In genomic region chr3:27196529-27196928, GRCm38 (mm10) we compare ENCODE assay signal across 20 mouse cellular contexts. TPM values are rescaled to one million over a fixed set of nuclear protein-coding genes. Genes with fewer than 3 reads are reported as not detected.
DNase-seq lines count a peak whose midpoint lies in the region; ATAC-seq lines count a peak whose summit lies in the region.
"Had no signal": no experiment of that assay in that cellular context is flagged by ENCODE, and none has a peak within 500 bp of the region (broad histone marks: within the 10 kb centered on the region; RNA-seq: fewer than 3 reads in every experiment).

No protein-coding gene starts in this region.

- WGBS in intestine, embryonic 15.5 days = 71% methylated on average over 1 of the region's 1 CpGs
- 67% methylated on average over 1 of the region's 1 CpGs for WGBS in intestine, embryonic 16.5 days
- WGBS in kidney, embryonic 16.5 days = 89% methylated on average over 1 of the region's 1 CpGs
- 70% methylated on average over 1 of the region's 1 CpGs for WGBS in heart, embryonic 11.5 days (ENCODE audit: insufficient replicate concordance)
- 89% methylated on average over 1 of the region's 1 CpGs for WGBS in limb, embryonic 10.5 days

- H3K4me2 ChIP-seq in intestine, embryonic 15.5 days (replicated peaks) = no peak overlapping the region
- H3K4me2 ChIP-seq in intestine, embryonic 16.5 days (ENCODE audit: low read depth, low read length) = no peak overlapping the region
- H3K4me2 ChIP-seq in kidney, embryonic 16.5 days (replicated peaks; ENCODE audit: low read depth, low read length) = no peak overlapping the region
- no peak overlapping the region for H3K4me2 ChIP-seq in heart, embryonic 11.5 days
- H3K4me2 ChIP-seq: forebrain, embryonic 13.5 days; heart, embryonic 13.5 days had no signal

- no peaks in the 10 kb centered on the region for H3K9me3 ChIP-seq in intestine, embryonic 15.5 days
- no peaks in the 10 kb centered on the region for H3K9me3 ChIP-seq in intestine, embryonic 16.5 days (ENCODE audit: control insufficient read depth, low read length)
- H3K9me3 ChIP-seq in kidney, embryonic 16.5 days (ENCODE audit: low read length) = no peaks in the 10 kb centered on the region
- H3K9me3 ChIP-seq in heart, embryonic 11.5 days (replicated peaks; ENCODE audit: control insufficient read depth, low read length) = no peaks in the 10 kb centered on the region
- no peaks in the 10 kb centered on the region for H3K9me3 ChIP-seq in limb, embryonic 10.5 days (replicated peaks)
- H3K9me3 ChIP-seq: embryonic facial prominence, embryonic 10.5 days; forebrain, embryonic 13.5 days; G1E; heart, embryonic 13.5 days had no signal

- peak; percentile 76 for ATAC-seq in intestine, embryonic 15.5 days
- peak; percentile 65 for ATAC-seq in intestine, embryonic 16.5 days
- 0 out of 2 replicates have a peak, but pooled peaks have one; percentile 57 for ATAC-seq in kidney, embryonic 16.5 days (ENCODE audit: low FRiP score, low TSS enrichment)
- no peak for ATAC-seq in heart, embryonic 11.5 days (replicated peaks; ENCODE audit: insufficient number of reproducible peaks, low FRiP score, low TSS enrichment)
- ATAC-seq: forebrain, embryonic 13.5 days; forebrain, postnatal 0 days had no signal

- H3K27ac ChIP-seq in intestine, embryonic 15.5 days = no peak overlapping the region
- no peak overlapping the region for H3K27ac ChIP-seq in intestine, embryonic 16.5 days (ENCODE audit: low read length)
- peak overlapping the region; percentile 25; the same call in 1 of the 2 replicates for H3K27ac ChIP-seq in kidney, embryonic 16.5 days (ENCODE audit: low read length)
- H3K27ac ChIP-seq in heart, embryonic 11.5 days (ENCODE audit: low read depth, low read length) = no peak overlapping the region
- no peak overlapping the region for H3K27ac ChIP-seq in limb, embryonic 10.5 days
- H3K27ac ChIP-seq: embryonic facial prominence, embryonic 10.5 days; forebrain, embryonic 13.5 days; heart, adult 2 months; heart, embryonic 13.5 days had no signal

- DNase-seq in kidney, postnatal 25 days = peak; percentile 58 to 59
- DNase-seq in limb, embryonic 10.5 days (ENCODE audit: low spot score) = no peak
- no peak for DNase-seq in right cerebral cortex, adult 2 months (ENCODE audit: low spot score in 2 of 2)
- DNase-seq in left cerebral cortex, adult 18-20 months (ENCODE audit: low spot score in 2 of 2) = no peak
- DNase-seq: adrenal gland, adult 8-10 months; adrenal gland, postnatal 36 days; cerebellum, adult 2 months; cerebellum, postnatal 10 days; forebrain, postnatal 0 days; gastrocnemius, postnatal 14 days; heart, adult 2 months; heart, postnatal 4 days had no signal

- no peaks in the 10 kb centered on the region for H3K36me3 ChIP-seq in intestine, embryonic 15.5 days
- H3K36me3 ChIP-seq in intestine, embryonic 16.5 days (ENCODE audit: control insufficient read depth, insufficient read depth, low read length) = no peaks in the 10 kb centered on the region
- no peaks in the 10 kb centered on the region for H3K36me3 ChIP-seq in kidney, embryonic 16.5 days (ENCODE audit: insufficient read depth, low read length)
- H3K36me3 ChIP-seq in heart, embryonic 11.5 days (ENCODE audit: control insufficient read depth, insufficient read depth, low read length) = no peaks in the 10 kb centered on the region
- H3K36me3 ChIP-seq in limb, embryonic 10.5 days = no peaks in the 10 kb centered on the region
- H3K36me3 ChIP-seq: embryonic facial prominence, embryonic 10.5 days; heart, embryonic 13.5 days had no signal

- H3K4me3 ChIP-seq in intestine, embryonic 15.5 days (replicated peaks) = no peak overlapping the region
- H3K4me3 ChIP-seq in intestine, embryonic 16.5 days (ENCODE audit: low read length) = no peak overlapping the region
- no peak overlapping the region for H3K4me3 ChIP-seq in kidney, embryonic 16.5 days (ENCODE audit: low read length)
- no peak overlapping the region for H3K4me3 ChIP-seq in heart, embryonic 11.5 days (ENCODE audit: low read depth, low read length)
- H3K4me3 ChIP-seq in limb, embryonic 10.5 days = no peak overlapping the region
- H3K4me3 ChIP-seq: embryonic facial prominence, embryonic 10.5 days; forebrain, embryonic 13.5 days; heart, adult 2 months; heart, embryonic 13.5 days had no signal

- no peaks in the 10 kb centered on the region for H3K27me3 ChIP-seq in intestine, embryonic 15.5 days (replicated peaks)
- no peaks in the 10 kb centered on the region for H3K27me3 ChIP-seq in intestine, embryonic 16.5 days (replicated peaks; ENCODE audit: control insufficient read depth, insufficient read depth, low read length)
- no peaks in the 10 kb centered on the region for H3K27me3 ChIP-seq in kidney, embryonic 16.5 days (ENCODE audit: insufficient read depth, low read length)
- H3K27me3 ChIP-seq in heart, embryonic 11.5 days (ENCODE audit: control insufficient read depth, insufficient read depth, low read length) = no peaks in the 10 kb centered on the region
- H3K27me3 ChIP-seq in limb, embryonic 10.5 days (ENCODE audit: low read depth, poor library complexity, severe bottlenecking) = no peaks in the 10 kb centered on the region
- H3K27me3 ChIP-seq: forebrain, embryonic 13.5 days; heart, embryonic 13.5 days had no signal

- H3K9ac ChIP-seq in intestine, embryonic 15.5 days = no peak overlapping the region
- H3K9ac ChIP-seq in intestine, embryonic 16.5 days (ENCODE audit: low read depth, low read length) = no peak overlapping the region
- H3K9ac ChIP-seq in kidney, embryonic 16.5 days (replicated peaks; ENCODE audit: low read length) = no peak overlapping the region
- no peak overlapping the region for H3K9ac ChIP-seq in heart, embryonic 11.5 days (ENCODE audit: low read depth, low read length)
- H3K9ac ChIP-seq: forebrain, embryonic 13.5 days; forebrain, postnatal 0 days; heart, embryonic 13.5 days had no signal

- H3K4me1 ChIP-seq in intestine, embryonic 15.5 days (replicated peaks) = no peaks in the 10 kb centered on the region
- H3K4me1 ChIP-seq in intestine, embryonic 16.5 days (ENCODE audit: control insufficient read depth, insufficient read depth, low read length) = no peaks in the 10 kb centered on the region
- peaks cover 9% of the 10 kb centered on the region; the same call in 1 of the 2 replicates for H3K4me1 ChIP-seq in kidney, embryonic 16.5 days (ENCODE audit: insufficient read depth, low read length)
- peaks cover 22% of the 10 kb centered on the region for H3K4me1 ChIP-seq in heart, embryonic 11.5 days (ENCODE audit: control insufficient read depth, insufficient read depth, low read length)
- peaks cover 8% of the 10 kb centered on the region for H3K4me1 ChIP-seq in limb, embryonic 10.5 days
- H3K4me1 ChIP-seq: forebrain, embryonic 13.5 days had no signal

RNA-seq across cellular contexts. Expression of gene Nceh1, which starts 13.8 kb away (rescaled TPM):
- 8.6 and 9.3 TPM in 2 replicates for polyA plus RNA-seq in intestine, embryonic 15.5 days (2015; fragmentation: Nextera tagmentation; extraction: Ambion mirVana)
- polyA plus RNA-seq in intestine, embryonic 16.5 days (2015; fragmentation: Nextera tagmentation; extraction: Ambion mirVana) = 9.4 and 10.1 TPM in 2 replicates
- 25.3 and 26.6 TPM in 2 replicates for polyA plus RNA-seq in kidney, embryonic 16.5 days (2015; fragmentation: Nextera tagmentation; extraction: Ambion mirVana)
- 11.4 and 12.6 TPM in 2 replicates for polyA plus RNA-seq in heart, embryonic 11.5 days (2014; fragmentation: Nextera tagmentation; extraction: Ambion mirVana)
- polyA plus RNA-seq in limb, embryonic 10.5 days (2016; fragmentation: Nextera tagmentation; extraction: Ambion mirVana) = 3.0 and 3.8 TPM in 2 replicates
- 100 to 1,000 TPM; 114 to 130 TPM for total RNA-seq in left cerebral cortex, adult 18-20 months (2021)

RNA-seq across cellular contexts. Expression of gene Ect2, which starts 42.9 kb away (rescaled TPM):
- polyA plus RNA-seq in intestine, embryonic 15.5 days (2015; fragmentation: Nextera tagmentation; extraction: Ambion mirVana) = 42.3 and 52.5 TPM in 2 replicates
- polyA plus RNA-seq in intestine, embryonic 16.5 days (2015; fragmentation: Nextera tagmentation; extraction: Ambion mirVana) = 38.6 and 41.7 TPM in 2 replicates
- 58.9 and 63.9 TPM in 2 replicates for polyA plus RNA-seq in kidney, embryonic 16.5 days (2015; fragmentation: Nextera tagmentation; extraction: Ambion mirVana)
- 55.9 and 61.0 TPM in 2 replicates for polyA plus RNA-seq in heart, embryonic 11.5 days (2014; fragmentation: Nextera tagmentation; extraction: Ambion mirVana)
- 72.0 and 80.2 TPM in 2 replicates for polyA plus RNA-seq in limb, embryonic 10.5 days (2016; fragmentation: Nextera tagmentation; extraction: Ambion mirVana)
- total RNA-seq in left cerebral cortex, adult 18-20 months (2021) = 1 to 10 TPM in 1 of 2 experiments, under 1 TPM in 1; 0.30 to 1.1 TPM

Comparison
In these comparisons a context has a peak if more than half of its experiments do, and no peak if none do; other contexts are left out.
1. DNase-seq: peak in kidney, postnatal 25 days (2 of 2); none in limb, embryonic 10.5 days (single experiment), right cerebral cortex, adult 2 months (0 of 2) and left cerebral cortex, adult 18-20 months (0 of 2).